Mouse (Mus musculus) forebrain, embryonic 15.5 days (tissue): Measurements from ENCODE around the gene Cfd. TPM values are rescaled to one million over a fixed set of nuclear protein-coding genes. Genes with fewer than 3 reads are reported as not detected.
A peak's percentile ranks its signal among the peaks of the same experiment; 100 is the strongest.

Experiments used
- ATAC-seq: fragments of 200-750 bp; cut with Nextera tagmentation; replicated peaks from 2 replicates; pipeline ENCODE4 v1.8.0; 2017; ENCODE audit warnings: mild to moderate bottlenecking, moderate TSS enrichment, moderate library complexity
- H3K27ac ChIP-seq: fragments of 300-500 bp; sonication (generic); replicated peaks from 2 replicates; pipeline ENCODE4 v1.5.1; 2015; ENCODE audit warnings: mild to moderate bottlenecking, inconsistent platforms
- H3K27me3 ChIP-seq: fragments of 300-500 bp; sonication (generic); 2 replicates; pipeline ENCODE4 v1.6.1; 2015; ENCODE audit warnings: inconsistent platforms
- H3K36me3 ChIP-seq: fragments of 300-500 bp; sonication (generic); 2 replicates; pipeline ENCODE4 v1.6.1; 2015; ENCODE audit warnings: mild to moderate bottlenecking, inconsistent platforms
- H3K4me1 ChIP-seq: fragments of 300-500 bp; sonication (generic); 2 replicates; pipeline ENCODE4 v1.6.1; 2015; ENCODE audit warnings: inconsistent platforms
- H3K4me2 ChIP-seq: fragments of 300-500 bp; sonication (generic); replicated peaks from 2 replicates; pipeline ENCODE4 v1.6.1; 2015; ENCODE audit warnings: mild to moderate bottlenecking, inconsistent platforms
- H3K4me3 ChIP-seq: fragments of 300-500 bp; sonication (generic); 2 replicates; pipeline ENCODE4 v1.5.1; 2015; ENCODE audit warnings: mild to moderate bottlenecking, inconsistent platforms
- H3K9ac ChIP-seq: fragments of 300-500 bp; sonication (generic); replicated peaks from 2 replicates; pipeline ENCODE4 v1.6.1; 2015; ENCODE audit warnings: mild to moderate bottlenecking, inconsistent platforms
- H3K9me3 ChIP-seq: fragments of 300-500 bp; sonication (generic); 2 replicates; pipeline ENCODE4 v1.6.1; 2016; ENCODE audit warnings: inconsistent platforms
- WGBS: fragments of 180-500 bp; shearing (Covaris S2); methylation state at CpG from one replicate; pipeline ENCODE4 v1.1.7; 2015; ENCODE audit warnings: mixed read lengths; 5-methylcytosine and 5-hydroxymethylcytosine counted together
- microRNA-seq: library from miRNA; unstranded; fragments of <30 nt; microRNA quantifications from one replicate; pipeline ENCODE4, GENCODE M21; 2016
- polyA plus RNA-seq: library from polyadenylated mRNA; unstranded; fragments of >200 nt; fragmentation: Nextera tagmentation; extraction: Ambion mirVana; gene quantifications from 2 replicates; pipeline ENCODE4 v1.2.1, GENCODE M21; 2015

The Cfd gene
- polyA plus RNA-seq, 1 experiment from 2014 or later, result not detected

DNA sequence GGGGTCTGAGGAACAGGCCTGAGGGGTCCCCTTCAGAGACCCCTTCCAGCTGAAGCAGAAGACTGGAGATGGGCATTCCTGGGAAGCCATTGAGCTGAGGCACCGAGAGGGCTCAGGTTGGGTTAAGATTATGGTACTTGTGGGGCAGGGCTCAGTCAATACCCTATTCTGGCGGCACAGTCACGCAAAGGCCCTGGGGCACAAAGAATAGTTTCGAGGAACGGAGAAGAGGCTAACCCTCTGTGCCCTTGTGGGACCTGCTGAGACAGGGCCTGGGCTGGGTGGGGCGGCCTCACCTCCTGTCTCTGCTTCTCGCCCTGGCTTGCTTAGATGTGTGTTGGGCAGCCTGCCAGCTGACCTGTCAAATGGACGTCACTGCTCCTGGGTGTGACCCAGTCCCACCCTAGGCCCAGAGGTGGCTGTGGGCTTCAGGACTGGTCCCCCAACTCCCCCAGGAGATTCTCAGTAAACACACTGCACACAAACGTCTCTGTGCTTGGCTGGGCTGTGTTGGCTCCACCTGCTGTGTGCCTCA is 42.6 kb downstream of the Cfd start:
- Histone ChIP-seq H3K9me3 (no peaks in the 10 kb centered on the region), H3K27ac (peak overlapping the region; percentile 72), H3K27me3 (no peaks in the 10 kb centered on the region), H3K36me3 (peaks cover 5% of the 10 kb centered on the region; the same call in 1 of the 2 replicates), H3K9ac (no peak overlapping the region), H3K4me2 (no peak overlapping the region), H3K4me3 (no peak overlapping the region), H3K4me1 (peaks cover 48% of the 10 kb centered on the region)
- 65% methylated on average over 9 of the region's 9 CpGs for WGBS
- no peak for ATAC-seq

DNA sequence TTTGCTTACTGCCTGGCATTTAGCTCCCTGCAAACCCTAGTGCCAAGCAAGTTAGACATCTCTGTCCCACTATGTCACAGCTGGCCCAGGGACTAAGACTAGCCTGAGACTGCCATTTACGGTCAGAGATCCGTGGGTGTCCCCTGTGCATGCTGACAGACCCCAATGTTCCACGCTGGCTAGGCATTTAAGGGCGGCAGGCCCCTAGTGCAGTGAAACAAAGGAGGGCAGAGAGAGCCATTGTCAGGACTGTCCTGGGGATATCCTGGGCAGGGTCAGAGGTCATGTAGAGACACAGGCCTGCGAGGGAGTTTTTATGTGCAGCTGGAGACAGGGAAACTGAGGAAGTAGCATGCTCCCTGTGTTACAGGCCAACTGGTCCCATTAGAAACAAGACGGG is 43.2 kb downstream of the Cfd start:
- 31% methylated on average over 6 of the region's 6 CpGs for WGBS
- peaks cover 43% of the 10 kb centered on the region for H3K4me1 ChIP-seq

DNA sequence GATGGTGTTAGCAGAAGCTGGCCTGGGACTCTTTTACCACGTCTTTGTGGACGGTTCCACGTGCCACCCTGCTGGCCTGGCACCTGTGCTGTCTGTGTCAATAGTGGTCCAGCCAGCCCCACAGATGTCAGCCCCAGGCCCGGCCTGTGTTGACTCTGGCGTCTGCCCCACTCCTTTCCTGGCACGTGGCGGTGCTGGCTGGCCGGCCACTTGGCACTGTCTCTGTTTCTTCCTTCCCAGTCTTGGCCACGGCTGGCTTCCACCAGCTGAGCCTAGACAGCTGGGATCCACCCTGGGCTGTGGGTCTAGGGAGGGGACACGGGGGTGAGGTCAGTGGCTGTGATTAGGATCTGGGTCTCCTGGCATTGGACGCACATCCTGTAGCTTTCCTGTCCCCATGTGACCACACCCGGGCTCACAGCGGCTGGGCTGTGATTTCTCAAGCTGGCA is 43.6 kb downstream of the Cfd start:
- H3K36me3 ChIP-seq, result peaks cover 5% of the 10 kb centered on the region; the same call in 1 of the 2 replicates
- no peaks in the 10 kb centered on the region for H3K27me3 ChIP-seq
- peak overlapping the region; percentile 72 for H3K27ac ChIP-seq
- H3K9me3 ChIP-seq, result no peaks in the 10 kb centered on the region
- H3K4me1 ChIP-seq, result peaks cover 39% of the 10 kb centered on the region
- 65% methylated on average over 13 of the region's 13 CpGs for WGBS
- H3K4me3 ChIP-seq, result no peak overlapping the region
- ATAC-seq, result peak; percentile 49
- no peak overlapping the region for H3K9ac ChIP-seq
- H3K4me2 ChIP-seq, result no peak overlapping the region

More for the DNA sequence above, 43.2 kb downstream of the Cfd start:
- Histone ChIP-seq H3K27ac (peak overlapping the region; percentile 72), H3K27me3 (no peaks in the 10 kb centered on the region), H3K4me2 (no peak overlapping the region), H3K9me3 (no peaks in the 10 kb centered on the region), H3K9ac (no peak overlapping the region), H3K4me3 (no peak overlapping the region), H3K36me3 (peaks cover 5% of the 10 kb centered on the region; the same call in 1 of the 2 replicates)
- ATAC-seq, result no peak

DNA sequence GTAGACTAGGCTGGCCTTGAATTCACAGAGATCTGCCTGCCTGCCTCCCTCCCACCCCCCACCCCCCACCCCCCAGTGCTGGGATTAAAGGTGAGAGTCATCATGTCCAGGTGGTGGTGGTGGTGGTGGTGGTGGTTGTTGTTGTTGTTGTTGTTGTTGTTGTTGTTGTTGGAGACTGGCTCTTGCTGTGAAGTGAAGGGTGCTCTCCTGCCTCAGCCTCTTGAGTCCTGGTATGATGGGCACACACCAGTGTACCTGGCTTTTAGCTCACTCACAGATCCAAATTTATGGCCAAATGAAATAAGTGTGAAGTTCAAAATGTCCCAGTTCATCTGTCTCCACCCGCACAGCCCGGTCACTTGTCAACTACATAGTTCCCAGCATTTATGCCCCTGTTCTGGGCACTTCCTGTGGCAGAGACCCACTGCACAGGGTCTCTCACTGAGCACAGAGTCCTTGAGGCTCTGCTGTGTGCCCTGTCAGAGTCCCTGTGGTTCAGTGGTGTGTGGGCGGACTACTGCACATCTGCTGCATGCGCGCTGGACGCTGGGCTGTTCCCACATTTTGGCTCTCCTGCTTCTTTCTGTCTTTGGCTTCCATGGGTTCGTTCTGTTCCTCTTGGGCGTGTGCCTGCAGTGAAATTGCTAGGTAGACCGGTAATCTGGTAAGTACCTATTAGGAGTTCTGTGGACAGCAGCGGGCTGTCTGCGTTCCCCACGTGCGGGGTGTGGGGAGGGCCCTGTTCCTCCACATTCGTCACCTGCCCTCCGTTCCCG is 44.3 kb downstream of the Cfd start:
- Histone ChIP-seq H3K4me2 (no peak overlapping the region), H3K27me3 (no peaks in the 10 kb centered on the region), H3K4me1 (peaks cover 33% of the 10 kb centered on the region), H3K9ac (no peak overlapping the region), H3K9me3 (no peaks in the 10 kb centered on the region), H3K36me3 (peaks cover 5% of the 10 kb centered on the region; the same call in 1 of the 2 replicates), H3K27ac (peak overlapping the region; percentile 72), H3K4me3 (no peak overlapping the region)
- no peak for ATAC-seq
- 89% methylated on average over 16 of the region's 16 CpGs for whole genome bisulfite sequencing

DNA sequence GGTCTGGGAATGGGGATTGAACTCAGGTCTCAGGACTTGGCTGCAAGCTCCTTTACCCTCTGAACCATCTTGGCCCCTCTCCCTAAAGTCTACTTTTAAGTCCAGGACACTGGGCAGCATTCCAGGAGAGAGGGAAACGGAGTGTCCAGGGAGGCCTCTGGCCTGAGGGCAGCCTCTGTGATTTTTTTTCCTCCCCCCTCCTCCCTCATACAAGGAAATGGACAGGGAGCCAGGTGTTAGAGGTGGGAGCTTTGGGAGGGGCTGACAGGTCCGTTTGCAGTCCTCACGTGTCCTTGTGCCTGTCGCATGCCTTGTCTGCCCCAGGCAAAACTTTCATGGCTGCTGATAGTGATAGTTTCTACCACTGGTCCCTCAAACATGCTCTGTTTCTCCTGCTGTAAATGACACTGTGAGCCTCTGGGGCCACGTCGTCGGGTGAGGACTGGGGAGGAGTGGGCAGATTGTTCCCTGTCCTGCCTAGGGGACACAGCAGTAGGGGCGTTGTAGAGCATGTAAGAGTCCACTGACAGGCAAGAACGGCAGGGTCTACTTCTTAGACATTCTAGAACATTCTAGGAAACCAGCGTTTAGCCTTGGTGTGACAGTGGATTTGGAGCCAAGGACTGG is 45.7 kb downstream of the Cfd start:
- Histone ChIP-seq H3K9me3 (no peaks in the 10 kb centered on the region), H3K4me3 (no peak overlapping the region), H3K27ac (no peak overlapping the region), H3K9ac (no peak overlapping the region), H3K4me2 (no peak overlapping the region), H3K36me3 (peaks cover 5% of the 10 kb centered on the region; the same call in 1 of the 2 replicates), H3K4me1 (peaks cover 30% of the 10 kb centered on the region), H3K27me3 (no peaks in the 10 kb centered on the region)
- WGBS, result 78% methylated on average over 10 of the region's 10 CpGs
- no peak for ATAC-seq

DNA sequence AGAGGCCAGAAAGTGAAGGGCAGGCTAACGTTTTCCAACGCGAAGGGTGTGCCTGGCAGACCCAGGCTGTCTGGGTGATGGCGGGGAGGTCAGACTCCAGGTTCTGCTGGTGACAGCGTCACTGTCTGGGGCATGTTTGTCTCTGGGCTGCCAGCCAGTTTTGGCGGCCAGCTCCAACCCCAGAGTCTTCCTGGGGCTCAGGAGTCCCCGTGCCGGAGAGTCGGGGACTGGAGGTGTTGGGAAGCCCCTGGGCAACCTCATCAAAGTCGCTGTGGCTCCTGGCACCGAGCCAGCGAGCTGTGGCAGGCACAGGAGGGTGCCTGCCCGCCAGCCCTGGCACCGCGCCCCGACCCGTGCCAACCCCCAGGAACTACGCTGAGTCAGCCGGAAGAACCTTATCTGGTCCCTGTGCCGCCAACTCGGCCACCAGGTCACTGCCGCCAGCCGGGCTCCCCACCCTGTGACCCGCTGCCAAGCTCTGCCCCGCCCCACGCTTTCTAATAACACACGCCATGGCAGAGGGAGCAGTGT is 46.3 kb downstream of the Cfd start:
- Histone ChIP-seq H3K9me3 (no peaks in the 10 kb centered on the region), H3K36me3 (peaks cover 5% of the 10 kb centered on the region; the same call in 1 of the 2 replicates), H3K27me3 (no peaks in the 10 kb centered on the region), H3K4me2 (no peak overlapping the region), H3K9ac (no peak overlapping the region), H3K4me1 (peaks cover 30% of the 10 kb centered on the region), H3K4me3 (no peak overlapping the region), H3K27ac (no peak overlapping the region)
- WGBS, result 35% methylated on average over 20 of the region's 27 CpGs
- no peak for ATAC-seq

DNA sequence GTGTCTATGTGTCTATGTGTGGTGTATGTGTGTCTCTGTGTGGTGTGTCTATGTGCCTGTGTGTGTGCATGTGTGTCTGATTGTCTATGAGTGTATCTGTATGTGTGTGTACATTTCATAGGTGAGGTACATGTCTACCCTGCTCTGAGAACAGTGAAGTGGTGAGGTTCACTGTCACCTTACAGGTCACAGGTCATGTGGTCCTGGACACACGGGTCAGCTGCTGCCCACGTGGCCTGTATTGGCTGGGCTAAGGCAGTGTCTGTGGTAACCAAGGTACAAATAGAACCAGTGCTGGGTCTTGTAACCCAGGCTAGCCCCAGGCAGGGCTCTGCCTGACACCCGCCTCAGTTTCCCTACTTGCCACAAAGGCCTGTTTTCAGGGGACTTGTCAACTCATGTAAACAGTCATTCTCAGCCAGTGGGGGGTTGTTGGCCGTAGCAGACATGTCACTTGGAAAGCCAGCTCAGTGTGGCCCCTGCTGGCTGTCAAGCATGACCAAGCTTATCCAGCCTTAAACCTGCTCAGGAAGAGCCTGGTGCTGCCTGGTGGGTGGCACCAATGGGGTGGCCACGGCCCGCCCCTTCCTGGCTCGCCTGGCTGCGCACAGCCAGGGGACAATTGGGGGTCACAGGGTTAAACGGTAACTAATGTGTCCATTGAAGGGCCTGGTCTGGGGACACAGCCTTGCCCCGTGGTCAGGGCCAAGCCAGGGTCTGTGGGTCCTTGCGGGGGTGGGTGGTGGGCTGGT is 47.3 kb downstream of the Cfd start:
- Histone ChIP-seq H3K4me2 (no peak overlapping the region), H3K9ac (no peak overlapping the region), H3K4me3 (no peak overlapping the region), H3K4me1 (peaks cover 23% of the 10 kb centered on the region), H3K27ac (no peak overlapping the region), H3K36me3 (no peaks in the 10 kb centered on the region; the same call in 1 of the 2 replicates), H3K9me3 (no peaks in the 10 kb centered on the region), H3K27me3 (no peaks in the 10 kb centered on the region)
- WGBS, result 67% methylated on average over 11 of the region's 11 CpGs
- ATAC-seq, result no peak

DNA sequence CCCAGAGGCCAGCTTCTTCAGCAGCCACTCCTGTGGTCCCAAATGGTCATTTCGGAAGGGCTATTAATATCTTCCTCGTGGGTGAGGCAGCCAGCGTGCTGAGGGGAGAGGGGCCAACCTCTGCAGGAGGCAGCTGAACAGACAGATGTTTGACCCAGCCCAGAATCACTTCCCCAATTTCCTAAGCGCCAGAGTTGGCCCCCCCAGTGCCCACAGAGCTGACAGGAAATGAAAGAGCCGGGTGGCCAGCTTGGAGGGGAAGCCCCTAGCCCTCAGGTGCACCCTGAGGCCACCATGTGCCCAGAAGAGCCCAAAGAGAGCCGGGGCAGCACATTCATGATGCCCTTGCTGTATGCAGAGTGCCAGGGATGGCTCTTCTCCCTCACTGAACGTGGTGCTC is 50.1 kb downstream of the Cfd start:
- Histone ChIP-seq H3K4me1 (peaks cover 18% of the 10 kb centered on the region), H3K9me3 (no peaks in the 10 kb centered on the region), H3K9ac (no peak overlapping the region), H3K4me2 (no peak overlapping the region), H3K36me3 (no peaks in the 10 kb centered on the region; the same call in 1 of the 2 replicates), H3K27ac (no peak overlapping the region), H3K27me3 (no peaks in the 10 kb centered on the region), H3K4me3 (no peak overlapping the region)
- WGBS, result 78% methylated on average over 7 of the region's 7 CpGs
- no peak for ATAC-seq

Small RNA genes within 50 kb of the gene (microRNA-seq; reads per million reads assigned to microRNA genes)
- not detected for gene Mir6910

Other genes with a start within 250 kb of the Cfd start
- 0.32 TPM in 1 of 2 replicates, not detected in the other for gene Odf3l2, start 245.1 kb upstream of the Cfd start, polyA plus RNA-seq
- 0.95 and 1.3 TPM in 2 replicates for gene Madcam1, start 226.3 kb upstream of the Cfd start, polyA plus RNA-seq
- gene Tpgs1, start 221.5 kb upstream of the Cfd start, polyA plus RNA-seq, result 80.0 and 83.6 TPM in 2 replicates
- gene Cdc34, start 208.7 kb upstream of the Cfd start, polyA plus RNA-seq, result 75.7 and 81.2 TPM in 2 replicates
- 2.0 and 2.3 TPM in 2 replicates for gene Gzmm, start 201.8 kb upstream of the Cfd start, polyA plus RNA-seq
- 689 and 728 TPM in 2 replicates for gene Bsg, start 186.4 kb upstream of the Cfd start, polyA plus RNA-seq
- gene Hcn2, start 174.2 kb upstream of the Cfd start, polyA plus RNA-seq, result 0.64 and 0.69 TPM in 2 replicates
- 43.7 and 44.0 TPM in 2 replicates for gene Polrmt, start 144.3 kb upstream of the Cfd start, polyA plus RNA-seq
- gene Fgf22, start 135.8 kb upstream of the Cfd start, polyA plus RNA-seq, result 0.69 and 0.72 TPM in 2 replicates
- 94.9 and 108 TPM in 2 replicates for gene Rnf126, start 123.9 kb upstream of the Cfd start, polyA plus RNA-seq
- gene Fstl3, start 113.6 kb upstream of the Cfd start, polyA plus RNA-seq, result 0.83 and 0.84 TPM in 2 replicates
- gene Prss57, start 99.9 kb upstream of the Cfd start, polyA plus RNA-seq, result 0.25 and 0.43 TPM in 2 replicates
- 317 and 325 TPM in 2 replicates for gene Palm, start 97.3 kb upstream of the Cfd start, polyA plus RNA-seq
- 0.66 and 0.68 TPM in 2 replicates for gene Misp, start 69.9 kb upstream of the Cfd start, polyA plus RNA-seq
- gene Ptbp1, start 36.4 kb upstream of the Cfd start, polyA plus RNA-seq, result 108 and 120 TPM in 2 replicates
- gene Prtn3, start 16.4 kb upstream of the Cfd start, polyA plus RNA-seq, result 13.5 and 15.0 TPM in 2 replicates
- gene Plppr3, start 16.2 kb upstream of the Cfd start, polyA plus RNA-seq, result 405 and 410 TPM in 2 replicates
- gene Elane, start 4.6 kb upstream of the Cfd start, polyA plus RNA-seq, result 0.19 TPM in 1 of 2 replicates, not detected in the other
- 53.2 and 56.6 TPM in 2 replicates for gene Med16, start 18.1 kb downstream of the Cfd start, polyA plus RNA-seq
- gene Gm26602, start 20.0 kb downstream of the Cfd start, polyA plus RNA-seq, result 10.4 and 21.1 TPM in 2 replicates
- gene Kiss1r, start 26.1 kb downstream of the Cfd start, polyA plus RNA-seq, result 2.2 and 2.7 TPM in 2 replicates
- 272 and 277 TPM in 2 replicates for gene R3hdm4, start 30.4 kb downstream of the Cfd start, polyA plus RNA-seq
- 2.7 and 3.1 TPM in 2 replicates for gene Arid3a, start 36.2 kb downstream of the Cfd start, polyA plus RNA-seq
- 89.2 and 94.3 TPM in 2 replicates for gene Wdr18, start 69.3 kb downstream of the Cfd start, polyA plus RNA-seq
- gene Grin3b, start 79.9 kb downstream of the Cfd start, polyA plus RNA-seq, result 0.50 and 0.63 TPM in 2 replicates
- gene Tmem259, start 93.5 kb downstream of the Cfd start, polyA plus RNA-seq, result 21.7 and 23.1 TPM in 2 replicates
- 26.7 and 29.1 TPM in 2 replicates for gene Cnn2, start 97.7 kb downstream of the Cfd start, polyA plus RNA-seq
- 3.7 and 4.1 TPM in 2 replicates for gene Abca7, start 105.6 kb downstream of the Cfd start, polyA plus RNA-seq
- 1.3 TPM in 2 replicates for gene Arhgap45, start 125.8 kb downstream of the Cfd start, polyA plus RNA-seq
- gene Polr2e, start 148.9 kb downstream of the Cfd start, polyA plus RNA-seq, result 179 and 186 TPM in 2 replicates
- 472 and 476 TPM in 2 replicates for gene Gpx4, start 156.3 kb downstream of the Cfd start, polyA plus RNA-seq
- gene Sbno2, start 214.7 kb downstream of the Cfd start, polyA plus RNA-seq, result 13.4 TPM in 2 replicates
- gene Stk11, start 224.9 kb downstream of the Cfd start, polyA plus RNA-seq, result 20.3 and 21.5 TPM in 2 replicates
- gene Atp5d, start 247.8 kb downstream of the Cfd start, polyA plus RNA-seq, result 437 and 444 TPM in 2 replicates
- 29.7 and 39.5 TPM in 2 replicates for gene Cbarp, start 250.0 kb downstream of the Cfd start, polyA plus RNA-seq